ENCODE assay signal across 22 mouse cellular contexts in genomic region chr2:58663404-58664120, GRCm38 (mm10).
A peak's percentile ranks its signal among the peaks of the same experiment; 100 is the strongest.
DNase-seq lines count a peak whose midpoint lies in the region; ATAC-seq and TF ChIP-seq lines count a peak whose summit lies in the region.
"Had no signal": no experiment of that assay in that cellular context is flagged by ENCODE, and none has a peak within 500 bp of the region (broad histone marks: within the 10 kb centered on the region; RNA-seq: fewer than 3 reads in every experiment).

No protein-coding gene starts in this region.

- 78% methylated on average over 7 of the region's 7 CpGs for WGBS in forebrain, embryonic 11.5 days
- 73% methylated on average over 7 of the region's 7 CpGs for WGBS in forebrain, postnatal 0 days
- WGBS in heart, embryonic 10.5 days: 79% methylated on average over 7 of the region's 7 CpGs

- no peaks in the 10 kb centered on the region for H3K9me3 ChIP-seq in forebrain, embryonic 11.5 days (ENCODE audit: control insufficient read depth, low read length)
- no peaks in the 10 kb centered on the region for H3K9me3 ChIP-seq in forebrain, postnatal 0 days (ENCODE audit: low read length)
- no peaks in the 10 kb centered on the region for H3K9me3 ChIP-seq in heart, embryonic 10.5 days
- H3K9me3 ChIP-seq: embryonic facial prominence, embryonic 15.5 days; forebrain, embryonic 10.5 days; hindbrain, embryonic 13.5 days; intestine, embryonic 15.5 days had no signal

- no peak overlapping the region for H3K9ac ChIP-seq in forebrain, embryonic 11.5 days (ENCODE audit: low read length)
- no peak overlapping the region for H3K9ac ChIP-seq in forebrain, postnatal 0 days
- H3K9ac ChIP-seq: embryonic facial prominence, embryonic 15.5 days; hindbrain, embryonic 13.5 days; intestine, embryonic 15.5 days had no signal

- H3K4me2 ChIP-seq in forebrain, embryonic 11.5 days (ENCODE audit: low read depth, low read length, severe bottlenecking): no peak overlapping the region
- no peak overlapping the region for H3K4me2 ChIP-seq in forebrain, postnatal 0 days (ENCODE audit: low read depth)
- H3K4me2 ChIP-seq: embryonic facial prominence, embryonic 15.5 days; hindbrain, embryonic 13.5 days; intestine, embryonic 15.5 days had no signal

- no peak overlapping the region for H3K4me3 ChIP-seq in forebrain, embryonic 11.5 days (ENCODE audit: low read depth, low read length)
- H3K4me3 ChIP-seq in forebrain, postnatal 0 days (ENCODE audit: low read depth, low read length): no peak overlapping the region
- H3K4me3 ChIP-seq in heart, embryonic 10.5 days: no peak overlapping the region
- H3K4me3 ChIP-seq: embryonic facial prominence, embryonic 15.5 days; erythroblast, embryonic 14.5 days; forebrain, embryonic 10.5 days; hindbrain, embryonic 13.5 days; intestine, embryonic 15.5 days had no signal

- H3K27me3 ChIP-seq in forebrain, embryonic 11.5 days (ENCODE audit: control insufficient read depth, insufficient read depth, low read length): no peaks in the 10 kb centered on the region
- H3K27me3 ChIP-seq in forebrain, postnatal 0 days (ENCODE audit: insufficient read depth, low read length): no peaks in the 10 kb centered on the region
- no peaks in the 10 kb centered on the region for H3K27me3 ChIP-seq in heart, embryonic 10.5 days (ENCODE audit: insufficient read depth, poor library complexity, severe bottlenecking)
- H3K27me3 ChIP-seq: embryonic facial prominence, embryonic 15.5 days; hindbrain, embryonic 13.5 days; intestine, embryonic 15.5 days had no signal

- peak; percentile 26 for DNase-seq in forebrain, embryonic 11.5 days (ENCODE audit: low spot score)
- DNase-seq in forebrain, postnatal 0 days: no peak
- DNase-seq in heart, embryonic 10.5 days (ENCODE audit: low spot score): peak; percentile 22
- DNase-seq in heart, adult 9 months (ENCODE audit: low spot score in 2 of 2): no peak
- peak; percentile 50 for DNase-seq in lung, postnatal 36 days
- DNase-seq in lung, postnatal 14 days: no peak
- DNase-seq in frontal cortex, postnatal 10 days (ENCODE audit: low spot score in 2 of 2): no peak
- DNase-seq: adrenal gland, postnatal 25 days; cerebellum, adult 11 months; cerebellum, adult 8-10 months; cerebellum, postnatal 14 days; embryo, embryonic 11 days; gastrocnemius, postnatal 14 days; heart, postnatal 10 days had no signal

- no peak overlapping the region for H3K27ac ChIP-seq in forebrain, embryonic 11.5 days (ENCODE audit: low read depth, low read length)
- no peak overlapping the region for H3K27ac ChIP-seq in forebrain, postnatal 0 days (ENCODE audit: low read depth, low read length)
- H3K27ac ChIP-seq in heart, embryonic 10.5 days: no peak overlapping the region
- H3K27ac ChIP-seq: embryonic facial prominence, embryonic 15.5 days; forebrain, embryonic 10.5 days; hindbrain, embryonic 13.5 days; hindbrain, postnatal 0 days; intestine, embryonic 15.5 days had no signal

- no peaks in the 10 kb centered on the region for H3K4me1 ChIP-seq in forebrain, embryonic 11.5 days (replicated peaks; ENCODE audit: control insufficient read depth, insufficient read depth, low read length)
- H3K4me1 ChIP-seq in forebrain, postnatal 0 days (ENCODE audit: insufficient read depth): no peaks in the 10 kb centered on the region
- no peaks in the 10 kb centered on the region for H3K4me1 ChIP-seq in heart, embryonic 10.5 days
- H3K4me1 ChIP-seq: hindbrain, embryonic 13.5 days; intestine, embryonic 15.5 days had no signal

- TF ChIP-seq CTCF in forebrain, postnatal 0 days (IDR thresholded peaks at IDR 0.05; ENCODE audit: low read depth): no peak

- no peaks in the 10 kb centered on the region for H3K36me3 ChIP-seq in forebrain, embryonic 11.5 days (ENCODE audit: control insufficient read depth, insufficient read depth, low read length)
- H3K36me3 ChIP-seq in forebrain, postnatal 0 days (ENCODE audit: insufficient read depth): no peaks in the 10 kb centered on the region
- no peaks in the 10 kb centered on the region for H3K36me3 ChIP-seq in heart, embryonic 10.5 days
- H3K36me3 ChIP-seq: embryonic facial prominence, embryonic 15.5 days; forebrain, embryonic 10.5 days; hindbrain, embryonic 13.5 days; intestine, embryonic 15.5 days had no signal

- ATAC-seq in forebrain, embryonic 11.5 days (replicated peaks; ENCODE audit: low FRiP score): no peak
- no peak for ATAC-seq in forebrain, postnatal 0 days
- ATAC-seq: activated CD4-positive, CD25-positive, alpha-beta regulatory T cell, adult 4 months; hindbrain, postnatal 0 days; intestine, embryonic 15.5 days; Patski had no signal

Comparison
In these comparisons a context has a peak if more than half of its experiments do, and no peak if none do; other contexts are left out.
1. DNase-seq: peak in forebrain, embryonic 11.5 days (single experiment), heart, embryonic 10.5 days (single experiment) and lung, postnatal 36 days (single experiment); none in forebrain, postnatal 0 days (single experiment), heart, adult 9 months (0 of 2), lung, postnatal 14 days (single experiment) and frontal cortex, postnatal 10 days (0 of 2).